Mouse (Mus musculus) lung, postnatal 10 days (tissue): Measurements from ENCODE around the gene Prm3.

Source experiments
- DNase-seq: peaks from one replicate; pipeline ENCODE4 v3.0.0; 2021

The Prm3 gene

GRCm38 (mm10) chr16:10769661-10770060 is 21.1 kb downstream of the Prm3 start:
- no peak for DNase-seq

- no peak for DNase-seq
Measured at GRCm38 (mm10) chr16:10768821-10769220, 21.9 kb downstream of the Prm3 start.

- DNase-seq, result peak; percentile 89
Measured at GRCm38 (mm10) chr16:10767158-10767557, 23.6 kb downstream of the Prm3 start.

GRCm38 (mm10) chr16:10764323-10764722 is 26.4 kb downstream of the Prm3 start:
- DNase-seq, result peak; percentile 69

- DNase-seq, result no peak
Measured at GRCm38 (mm10) chr16:10763540-10764264, 27.0 kb downstream of the Prm3 start.

- peak; percentile 60 for DNase-seq
Measured at GRCm38 (mm10) chr16:10762569-10763180, 28.0 kb downstream of the Prm3 start.

GRCm38 (mm10) chr16:10761182-10761581 is 29.5 kb downstream of the Prm3 start:
- peak; percentile 44 for DNase-seq

- DNase-seq, result no peak
Measured at GRCm38 (mm10) chr16:10756168-10756567, 34.5 kb downstream of the Prm3 start.

- DNase-seq, result no peak
Measured at GRCm38 (mm10) chr16:10754521-10755296, 36.0 kb downstream of the Prm3 start.

- DNase-seq, result no peak
Measured at GRCm38 (mm10) chr16:10749824-10750223, 40.9 kb downstream of the Prm3 start.

GRCm38 (mm10) chr16:10749226-10749625 is 41.5 kb downstream of the Prm3 start:
- no peak for DNase-seq

- DNase-seq, result peak; percentile 51
Measured at GRCm38 (mm10) chr16:10741082-10741481, 49.6 kb downstream of the Prm3 start.
